Mouse (Mus musculus) MEL (cell line): Measurements from ENCODE around the gene Car12. TPM values are rescaled to one million over a fixed set of nuclear protein-coding genes. Genes with fewer than 3 reads are reported as not detected.

Experiments
- DNase-seq: peaks from one replicate; pipeline ENCODE4 v3.0.0; 2011; ENCODE audit warnings: low read depth, low spot score
- H3K27ac ChIP-seq: 2 replicates; pipeline ENCODE4 v1.5.1; 2012; ENCODE audit warnings: low read depth, mild to moderate bottlenecking, control low read depth, low read length, moderate library complexity; ENCODE audit not compliant: control insufficient read depth
- H3K27me3 ChIP-seq, 2 experiments: fragments of 150-350 bp in 1 of 2; sonication (generic) in 1 of 2; 2 replicates each; pipeline ENCODE4 v1.6.1; 2012; ENCODE audit warnings: low read length in 2 of 2, mild to moderate bottlenecking in 2 of 2, improper control_type of control experiment in 1 of 2, moderate library complexity in 1 of 2; ENCODE audit not compliant: insufficient read depth in 2 of 2, control insufficient read depth in 1 of 2
- H3K36me3 ChIP-seq, 2 experiments: 2 replicates each; pipeline ENCODE4 v1.6.1; 2012 to 2014; ENCODE audit warnings: low read length in 2 of 2, improper control_type of control experiment in 1 of 2, inconsistent platforms in 1 of 2, mild to moderate bottlenecking in 1 of 2; ENCODE audit not compliant: insufficient read depth in 2 of 2, control insufficient read depth in 1 of 2
- H3K4me1 ChIP-seq, 2 experiments: fragments of 150-350 bp in 1 of 2; sonication (generic) in 1 of 2; 2 replicates each; pipeline ENCODE4 v1.6.1; 2012; ENCODE audit warnings: low read length in 2 of 2, improper control_type of control experiment in 1 of 2, mild to moderate bottlenecking in 1 of 2; ENCODE audit not compliant: insufficient read depth in 2 of 2, control insufficient read depth in 1 of 2
- H3K4me3 ChIP-seq, 2 experiments: fragments of 150-350 bp in 1 of 2; sonication (generic) in 1 of 2; 2 replicates each; pipeline ENCODE4 v1.5.1; 2012; ENCODE audit warnings: low read depth in 2 of 2, low read length in 2 of 2, mild to moderate bottlenecking in 2 of 2, moderate library complexity in 2 of 2, control low read depth in 1 of 2, improper control_type of control experiment in 1 of 2; ENCODE audit not compliant: control insufficient read depth in 1 of 2, insufficient read depth in 1 of 2
- H3K79me2 ChIP-seq: 2 replicates; pipeline ENCODE4 v1.6.1; 2012; ENCODE audit warnings: mild to moderate bottlenecking, low read length, moderate library complexity; ENCODE audit not compliant: control insufficient read depth, poor library complexity, insufficient read depth
- H3K9ac ChIP-seq: 2 replicates; pipeline ENCODE4 v1.6.1; 2012; ENCODE audit warnings: low read depth, mild to moderate bottlenecking, control low read depth, low read length, moderate library complexity; ENCODE audit not compliant: control insufficient read depth, poor library complexity, severe bottlenecking
- H3K9me3 ChIP-seq: fragments of 150-350 bp; sonication (generic); replicated peaks from 2 replicates; pipeline ENCODE4 v1.6.1; 2012; ENCODE audit warnings: mild to moderate bottlenecking, low read length, improper control_type of control experiment, moderate library complexity; ENCODE audit not compliant: insufficient read depth
- CHD2 ChIP-seq: IDR thresholded peaks from 2 replicates; pipeline ENCODE4 v1.6.1; 2011; ENCODE audit warnings: low read length, improper control_type of control experiment
- ELF1 ChIP-seq: IDR thresholded peaks from 2 replicates; pipeline ENCODE4 v1.6.1; 2014; ENCODE audit warnings: low read depth, mild to moderate bottlenecking, inconsistent platforms, low read length, improper control_type of control experiment, moderate library complexity
- EP300 ChIP-seq, 2 experiments: IDR thresholded peaks; 2 replicates each; pipeline ENCODE4 v1.6.1; 2011; ENCODE audit warnings: improper control_type of control experiment in 2 of 2, low read length in 2 of 2, low read depth in 1 of 2, mild to moderate bottlenecking in 1 of 2
- HCFC1 ChIP-seq: IDR thresholded peaks from 2 replicates; pipeline ENCODE4 v1.6.1; 2012; ENCODE audit warnings: low read depth, mild to moderate bottlenecking, inconsistent platforms, low read length, improper control_type of control experiment, moderate library complexity
- JUND ChIP-seq: IDR thresholded peaks from 2 replicates; pipeline ENCODE4 v1.6.1; 2011; ENCODE audit warnings: low read depth, mild to moderate bottlenecking, improper control_type of control experiment, low read length
- KAT2A ChIP-seq: conservative IDR thresholded peaks from 2 replicates; pipeline ENCODE4 v1.6.1; 2012; ENCODE audit warnings: low read depth, low read length, improper control_type of control experiment, inconsistent platforms
- MAFK ChIP-seq: IDR thresholded peaks from 2 replicates; pipeline ENCODE4 v1.6.1; 2011; ENCODE audit warnings: low read depth, mild to moderate bottlenecking, low read length, improper control_type of control experiment, borderline replicate concordance
- MAX ChIP-seq: IDR thresholded peaks from 2 replicates; pipeline ENCODE4 v1.6.1; 2011; ENCODE audit warnings: low read length, improper control_type of control experiment
- MYB ChIP-seq: IDR thresholded peaks from 2 replicates; pipeline ENCODE4 v1.6.1; 2011; ENCODE audit warnings: mild to moderate bottlenecking, low read depth, low read length, improper control_type of control experiment
- NELFE ChIP-seq: IDR thresholded peaks from 2 replicates; pipeline ENCODE4 v1.6.1; 2011; ENCODE audit warnings: low read depth, low read length, improper control_type of control experiment
- POLR2AphosphoS2 ChIP-seq: IDR thresholded peaks from 2 replicates; pipeline ENCODE4 v1.6.1; 2011; ENCODE audit warnings: low read length, improper control_type of control experiment
- POLR2AphosphoS5 ChIP-seq: IDR thresholded peaks from 2 replicates; pipeline ENCODE4 v1.6.1; 2012; ENCODE audit warnings: low read depth, borderline replicate concordance, mild to moderate bottlenecking, inconsistent platforms, low read length, moderate library complexity, mixed read lengths
- TAL1 ChIP-seq: IDR thresholded peaks from 2 replicates; pipeline ENCODE4 v1.6.1; 2012; ENCODE audit warnings: mild to moderate bottlenecking, inconsistent platforms, low read length, moderate library complexity, mixed read lengths
- TBP ChIP-seq: IDR thresholded peaks from 2 replicates; pipeline ENCODE4 v1.8.0; 2011; ENCODE audit warnings: low read depth, low read length, improper control_type of control experiment
- TCF12 ChIP-seq: IDR thresholded peaks from 2 replicates; pipeline ENCODE4 v1.6.1; 2014; ENCODE audit warnings: low read depth, mild to moderate bottlenecking, inconsistent platforms, low read length, improper control_type of control experiment, moderate library complexity
- ZC3H11A ChIP-seq: IDR thresholded peaks from 2 replicates; pipeline ENCODE4 v1.6.1; 2012; ENCODE audit warnings: low read depth, mild to moderate bottlenecking, inconsistent platforms, low read length, improper control_type of control experiment
- ZKSCAN1 ChIP-seq: IDR thresholded peaks from 2 replicates; pipeline ENCODE4 v1.6.1; 2012; ENCODE audit warnings: low read depth, mild to moderate bottlenecking, inconsistent platforms, low read length, improper control_type of control experiment, moderate library complexity
- ZNF384 ChIP-seq: IDR thresholded peaks from 2 replicates; pipeline ENCODE4 v1.6.1; 2012; ENCODE audit warnings: low read depth, mild to moderate bottlenecking, inconsistent platforms, low read length, improper control_type of control experiment
- polyA plus RNA-seq, 2 experiments: library from polyadenylated mRNA; stranded (reverse) in 1 of 2; unstranded in 1 of 2; fragments of >175 nt in 1 of 2; fragments of >200 nt in 1 of 2; gene quantifications; 2 replicates each; pipeline versions ENCODE4 v1.2.1 to v1.2.4; 2012; ENCODE audit warnings: low replicate concordance in 2 of 2, low read depth in 1 of 2; ENCODE audit not compliant: insufficient read length in 2 of 2, insufficient read depth in 1 of 2, missing spikeins in 1 of 2
- total RNA-seq: library from RNA; depleted of rRNA; stranded (reverse); fragments of 300-350 nt; gene quantifications from 2 replicates; pipeline ENCODE4 v1.2.3, GENCODE M21; 2012

The Car12 gene
- total and polyA plus RNA-seq, 3 experiments: 0.77 to 1.8 TPM; not detected in 1

DNA sequence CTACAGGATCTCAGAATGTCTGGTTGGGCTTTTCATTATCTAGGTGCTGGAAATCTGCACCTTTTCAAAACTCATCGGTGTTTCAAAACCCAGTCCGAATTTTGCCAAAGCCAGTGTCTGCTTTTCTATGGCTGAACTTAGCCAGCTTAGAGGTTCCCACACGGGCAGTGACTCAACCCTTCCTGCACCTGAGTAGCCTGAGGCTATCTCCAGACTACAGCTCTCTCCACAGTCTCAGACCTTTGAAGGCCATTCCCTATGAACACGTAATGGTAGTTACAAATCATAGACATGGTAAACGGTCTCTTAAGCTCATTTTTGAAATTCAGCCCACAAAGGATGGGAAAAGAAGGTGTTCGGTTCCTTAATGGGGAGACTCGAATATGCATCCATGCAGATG is 26.0 kb downstream of the Car12 start:
- no peak overlapping the region for H3K4me3 ChIP-seq
- TF ChIP-seq JUND: no peak
- no peak for TF ChIP-seq NELFE
- no peak for TF ChIP-seq MYB
- no peak for TF ChIP-seq POLR2AphosphoS2
- TF ChIP-seq ZKSCAN1: no peak
- TF ChIP-seq TCF12: no peak
- no peak for TF ChIP-seq MAX
- TF ChIP-seq CHD2: no peak
- TF ChIP-seq ZNF384: no peak
- TF ChIP-seq MAFK: no peak
- no peak for TF ChIP-seq TAL1
- no peak for TF ChIP-seq ZC3H11A
- no peak for TF ChIP-seq KAT2A
- TF ChIP-seq, all 39 proteins: peak for 0
- Histone ChIP-seq H3K4me1 (no peaks in the 10 kb centered on the region), H3K9me3 (no peaks in the 10 kb centered on the region), H3K27ac (no peak overlapping the region), H3K9ac (no peak overlapping the region), H3K36me3 (no peaks in the 10 kb centered on the region), H3K27me3 (no peaks in the 10 kb centered on the region; a peak in 1 of 4 replicates), H3K79me2 (no peaks in the 10 kb centered on the region)
- no peak for DNase-seq

DNA sequence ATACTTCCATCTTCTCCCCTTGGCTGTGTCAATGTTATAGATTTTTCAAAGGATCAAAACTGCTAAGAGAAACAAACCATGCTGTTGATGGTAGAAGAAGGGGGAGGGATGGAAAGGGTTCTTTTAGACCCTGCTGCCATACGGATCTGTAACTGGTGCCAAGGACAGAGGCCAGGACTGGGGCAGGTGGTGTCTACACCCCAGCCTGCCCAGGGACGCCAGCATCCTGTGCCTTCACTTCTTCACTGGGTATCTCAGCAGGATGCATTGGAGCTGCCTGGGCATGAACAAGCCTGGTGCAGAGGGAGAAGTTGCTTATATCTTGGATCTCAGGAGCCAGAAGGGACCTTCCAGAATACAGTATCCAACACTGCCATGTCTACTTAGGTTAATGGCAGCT is 31.0 kb downstream of the Car12 start:
- H3K4me3 ChIP-seq: no peak overlapping the region
- H3K9me3 ChIP-seq: no peaks in the 10 kb centered on the region
- DNase-seq: no peak
- no peaks in the 10 kb centered on the region; a peak in 1 of 4 replicates for H3K27me3 ChIP-seq
- no peak overlapping the region for H3K9ac ChIP-seq
- no peaks in the 10 kb centered on the region for H3K36me3 ChIP-seq
- no peaks in the 10 kb centered on the region for H3K79me2 ChIP-seq
- TF ChIP-seq POLR2AphosphoS5 (no peak), ZC3H11A (no peak), EP300 (IDR thresholded peaks at IDR 0.05; ENCODE audit: low read depth in 1 of 2, low read length in 2 of 2) (no peak), ELF1 (no peak), ZNF384 (no peak), TBP (no peak), HCFC1 (no peak), JUND (no peak)
- H3K4me1 ChIP-seq: no peaks in the 10 kb centered on the region
- no peak overlapping the region for H3K27ac ChIP-seq
